Mouse (Mus musculus) kidney, adult 2 months (tissue): ENCODE measurements around the gene Ssna1.

Experiments
- CTCF ChIP-seq: fragments of 200-500 bp; conservative IDR thresholded peaks from 2 replicates; pipeline ENCODE4 v1.5.1; 2011; ENCODE audit warnings: low read depth, mild to moderate bottlenecking, control low read depth, low read length, moderate library complexity, mixed read lengths; ENCODE audit not compliant: insufficient read depth, insufficient read length
- POLR2A ChIP-seq: fragments of 200-500 bp; IDR thresholded peaks from one replicate; pipeline ENCODE4 v1.6.1; 2011; ENCODE audit warnings: low read depth, low read length, control low read depth

DNA sequence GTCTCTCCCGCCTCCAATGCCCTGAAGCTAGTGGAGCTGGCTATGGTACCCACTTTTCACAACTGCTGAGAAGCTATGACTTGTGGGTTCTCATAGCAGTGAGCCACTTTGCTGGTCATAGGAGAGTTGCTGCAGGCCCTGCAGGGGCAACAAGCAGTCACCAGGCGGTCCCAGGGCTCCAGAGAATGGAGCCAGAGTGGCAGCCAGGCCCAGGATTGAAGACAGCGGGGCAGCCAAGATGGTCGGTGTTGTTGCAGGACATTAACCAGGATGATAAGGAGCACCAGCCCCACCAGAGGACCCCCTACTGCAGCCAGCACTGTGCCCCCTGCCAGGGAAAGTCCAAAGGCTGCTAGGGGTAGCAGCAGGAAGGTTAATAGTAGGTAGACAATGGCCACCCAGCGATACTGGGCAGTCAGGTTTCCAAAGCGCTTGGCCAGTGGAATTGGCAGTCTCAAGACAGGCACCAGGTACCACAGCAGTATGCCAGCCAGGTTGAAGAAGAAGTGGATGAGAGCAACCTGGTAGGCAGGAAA, 43.2 kb downstream of the Ssna1 start:
- TF ChIP-seq CTCF: no peak
- no peak for TF ChIP-seq POLR2A
